Mouse (Mus musculus): ENCODE measurements around the gene Leng9. TPM values are rescaled to one million over a fixed set of nuclear protein-coding genes. Genes with fewer than 3 reads are reported as not detected.

The Leng9 gene
- polyA plus RNA-seq, 1 experiment: 9.9 TPM

- no peak for TF ChIP-seq CTCF (IDR thresholded peaks at IDR 0.05; ENCODE audit: extremely low read depth, insufficient read depth, insufficient read length, insufficient replicate concordance)
- no peak for TF ChIP-seq POLR2A (IDR thresholded peaks at IDR 0.05; ENCODE audit: low read depth, low read length)
- H3K36me3 ChIP-seq (ENCODE audit: control insufficient read depth, insufficient read depth, low read length): no peaks in the 10 kb centered on the region
- WGBS: 4% methylated on average over 10 of the region's 10 CpGs
- no peaks in the 10 kb centered on the region; the same call in none of the 2 replicates for H3K4me1 ChIP-seq (ENCODE audit: control insufficient read depth, insufficient read depth, insufficient read length)
- peaks cover 10% of the 10 kb centered on the region for H3K27me3 ChIP-seq (ENCODE audit: control insufficient read depth, insufficient read depth, low read length)
- H3K4me3 ChIP-seq (ENCODE audit: extremely low read depth, insufficient read depth, insufficient read length): no peak overlapping the region
- peak in 1 of 2 experiments; percentile 75 for DNase-seq (ENCODE audit: low read depth in 1 of 2, low spot score in 2 of 2)
- no peak overlapping the region for H3K27ac ChIP-seq (ENCODE audit: insufficient read depth, low read length)
These were observed 25.8 kb downstream of the Leng9 start for GRCm38 (mm10) chr7:4124315-4124759.

- Histone ChIP-seq H3K27ac (ENCODE audit: insufficient read depth, low read length) (no peak overlapping the region), H3K27me3 (ENCODE audit: control insufficient read depth, insufficient read depth, low read length) (peaks cover 10% of the 10 kb centered on the region), H3K4me1 (ENCODE audit: control insufficient read depth, insufficient read depth, insufficient read length) (no peaks in the 10 kb centered on the region; the same call in none of the 2 replicates), H3K4me3 (ENCODE audit: extremely low read depth, insufficient read depth, insufficient read length) (no peak overlapping the region), H3K36me3 (ENCODE audit: control insufficient read depth, insufficient read depth, low read length) (no peaks in the 10 kb centered on the region)
- DNase-seq (ENCODE audit: low read depth in 1 of 2, low spot score in 2 of 2): no peak
- 84% methylated on average over 1 of the region's 1 CpGs for WGBS
- TF ChIP-seq POLR2A (IDR thresholded peaks at IDR 0.05; ENCODE audit: low read depth, low read length) (no peak), CTCF (IDR thresholded peaks at IDR 0.05; ENCODE audit: extremely low read depth, insufficient read depth, insufficient read length, insufficient replicate concordance) (no peak)
These were observed 26.4 kb downstream of the Leng9 start for GRCm38 (mm10) chr7:4123732-4124131.

- DNase-seq (ENCODE audit: low read depth in 1 of 2, low spot score in 2 of 2): no peak
- no peaks in the 10 kb centered on the region for H3K36me3 ChIP-seq (ENCODE audit: control insufficient read depth, insufficient read depth, low read length)
- 88% methylated on average over 10 of the region's 10 CpGs for whole genome bisulfite sequencing
These were observed 27.4 kb downstream of the Leng9 start for GRCm38 (mm10) chr7:4122783-4123182.

GRCm38 (mm10) chr7:4122076-4122768 is 28.0 kb downstream of the Leng9 start:
- Histone ChIP-seq H3K4me3 (ENCODE audit: extremely low read depth, insufficient read depth, insufficient read length) (no peak overlapping the region), H3K4me1 (ENCODE audit: control insufficient read depth, insufficient read depth, insufficient read length) (no peaks in the 10 kb centered on the region; the same call in none of the 2 replicates), H3K27ac (ENCODE audit: insufficient read depth, low read length) (no peak overlapping the region), H3K36me3 (ENCODE audit: control insufficient read depth, insufficient read depth, low read length) (no peaks in the 10 kb centered on the region), H3K27me3 (ENCODE audit: control insufficient read depth, insufficient read depth, low read length) (peaks cover 10% of the 10 kb centered on the region)
- DNase-seq (ENCODE audit: low read depth in 1 of 2, low spot score in 2 of 2): no peak
- 69% methylated on average over 11 of the region's 11 CpGs for WGBS
- TF ChIP-seq POLR2A (IDR thresholded peaks at IDR 0.05; ENCODE audit: low read depth, low read length) (no peak), CTCF (IDR thresholded peaks at IDR 0.05; ENCODE audit: extremely low read depth, insufficient read depth, insufficient read length, insufficient replicate concordance) (no peak)

More at GRCm38 (mm10) chr7:4122783-4123182, 27.4 kb downstream of the Leng9 start:
- H3K27ac ChIP-seq (ENCODE audit: insufficient read depth, low read length): no peak overlapping the region
- no peaks in the 10 kb centered on the region; the same call in none of the 2 replicates for H3K4me1 ChIP-seq (ENCODE audit: control insufficient read depth, insufficient read depth, insufficient read length)
- peaks cover 10% of the 10 kb centered on the region for H3K27me3 ChIP-seq (ENCODE audit: control insufficient read depth, insufficient read depth, low read length)
- TF ChIP-seq CTCF (IDR thresholded peaks at IDR 0.05; ENCODE audit: extremely low read depth, insufficient read depth, insufficient read length, insufficient replicate concordance) (no peak), POLR2A (IDR thresholded peaks at IDR 0.05; ENCODE audit: low read depth, low read length) (no peak)
- no peak overlapping the region for H3K4me3 ChIP-seq (ENCODE audit: extremely low read depth, insufficient read depth, insufficient read length)

- Histone ChIP-seq H3K27ac (ENCODE audit: insufficient read depth, low read length) (no peak overlapping the region), H3K4me3 (ENCODE audit: extremely low read depth, insufficient read depth, insufficient read length) (no peak overlapping the region), H3K27me3 (ENCODE audit: control insufficient read depth, insufficient read depth, low read length) (peaks cover 10% of the 10 kb centered on the region), H3K4me1 (ENCODE audit: control insufficient read depth, insufficient read depth, insufficient read length) (no peaks in the 10 kb centered on the region; the same call in none of the 2 replicates), H3K36me3 (ENCODE audit: control insufficient read depth, insufficient read depth, low read length) (no peaks in the 10 kb centered on the region)
- DNase-seq (ENCODE audit: low read depth in 1 of 2, low spot score in 2 of 2): no peak
- 41% methylated on average over 19 of the region's 19 CpGs for WGBS
- TF ChIP-seq CTCF (IDR thresholded peaks at IDR 0.05; ENCODE audit: extremely low read depth, insufficient read depth, insufficient read length, insufficient replicate concordance) (no peak), POLR2A (IDR thresholded peaks at IDR 0.05; ENCODE audit: low read depth, low read length) (no peak)
These were observed 29.9 kb downstream of the Leng9 start for GRCm38 (mm10) chr7:4119976-4120921.

- H3K4me3 ChIP-seq (ENCODE audit: extremely low read depth, insufficient read depth, insufficient read length): no peak within 1 kb of the TSS
These were observed 30.8 kb downstream of the Leng9 start, which contains the start of gene Ttyh1 for GRCm38 (mm10) chr7:4119344-4119902. TSS of gene Ttyh1 (plus strand) at chr7:4119408.

More at GRCm38 (mm10) chr7:4119344-4119902, 30.8 kb downstream of the Leng9 start, which contains the start of gene Ttyh1:
- no peaks in the 10 kb centered on the region for H3K36me3 ChIP-seq (ENCODE audit: control insufficient read depth, insufficient read depth, low read length)
- DNase-seq (ENCODE audit: low read depth in 1 of 2, low spot score in 2 of 2): no peak
- TF ChIP-seq POLR2A (IDR thresholded peaks at IDR 0.05; ENCODE audit: low read depth, low read length) (no peak), CTCF (IDR thresholded peaks at IDR 0.05; ENCODE audit: extremely low read depth, insufficient read depth, insufficient read length, insufficient replicate concordance) (peak; percentile 75)
- H3K27me3 ChIP-seq (ENCODE audit: control insufficient read depth, insufficient read depth, low read length): peaks cover 10% of the 10 kb centered on the region
- WGBS: 5% methylated on average over 24 of the region's 37 CpGs
- no peaks in the 10 kb centered on the region; the same call in 1 of the 2 replicates for H3K4me1 ChIP-seq (ENCODE audit: control insufficient read depth, insufficient read depth, insufficient read length)
- no peak within 1 kb of the TSS for H3K27ac ChIP-seq (ENCODE audit: insufficient read depth, low read length)
